Mouse (Mus musculus): ENCODE data around the gene Ttll11. TPM values are rescaled to one million over a fixed set of nuclear protein-coding genes. Genes with fewer than 3 reads are reported as not detected.

The Ttll11 gene
- polyA plus RNA-seq, 1 experiment from 2014 or later, result 2.1 TPM

DNA sequence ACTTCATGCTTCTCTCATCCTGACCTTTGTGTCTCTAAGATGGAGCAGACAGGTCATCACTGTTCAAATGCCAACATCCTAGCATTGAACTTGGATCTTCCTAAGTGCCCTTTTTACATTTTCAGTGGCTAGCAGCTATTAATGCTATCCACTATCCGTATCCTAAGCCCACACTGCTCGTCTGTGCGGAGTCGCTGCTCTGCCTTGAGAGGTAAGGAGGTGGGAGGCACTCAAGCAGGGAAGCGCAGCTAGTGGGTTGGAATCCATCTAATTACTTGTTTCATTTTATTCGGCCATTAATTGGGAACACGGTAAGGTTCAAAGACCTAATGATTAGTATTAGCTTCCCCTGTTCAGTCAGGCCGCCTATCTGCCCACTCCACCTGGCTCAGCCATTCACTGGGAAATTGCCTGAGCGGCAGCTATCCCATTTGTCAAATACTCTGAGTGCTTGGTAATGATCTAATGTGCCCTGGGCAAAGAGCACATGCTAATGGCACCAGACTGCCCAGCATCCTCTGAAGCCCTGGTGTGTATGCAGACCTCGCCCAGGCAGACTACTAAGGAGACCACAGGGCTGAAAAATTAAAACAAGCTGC, 130.0 kb downstream of the Ttll11 start:
- Histone ChIP-seq H3K27me3 (0 out of 2 replicates have a peak, but pooled peaks cover 5% of the 10 kb centered on the region), H3K36me3 (no peaks in the 10 kb centered on the region), H3K4me3 (no peak overlapping the region), H3K4me1 (peaks cover 13% of the 10 kb centered on the region), H3K9ac (no peak overlapping the region), H3K9me3 (no peaks in the 10 kb centered on the region), H3K4me2 (no peak overlapping the region), H3K27ac (no peak overlapping the region)
- no peak for ATAC-seq (ENCODE audit: insufficient number of reproducible peaks, insufficient read depth, low FRiP score, low TSS enrichment, low read depth)
- WGBS, result 52% methylated on average over 10 of the region's 10 CpGs

DNA sequence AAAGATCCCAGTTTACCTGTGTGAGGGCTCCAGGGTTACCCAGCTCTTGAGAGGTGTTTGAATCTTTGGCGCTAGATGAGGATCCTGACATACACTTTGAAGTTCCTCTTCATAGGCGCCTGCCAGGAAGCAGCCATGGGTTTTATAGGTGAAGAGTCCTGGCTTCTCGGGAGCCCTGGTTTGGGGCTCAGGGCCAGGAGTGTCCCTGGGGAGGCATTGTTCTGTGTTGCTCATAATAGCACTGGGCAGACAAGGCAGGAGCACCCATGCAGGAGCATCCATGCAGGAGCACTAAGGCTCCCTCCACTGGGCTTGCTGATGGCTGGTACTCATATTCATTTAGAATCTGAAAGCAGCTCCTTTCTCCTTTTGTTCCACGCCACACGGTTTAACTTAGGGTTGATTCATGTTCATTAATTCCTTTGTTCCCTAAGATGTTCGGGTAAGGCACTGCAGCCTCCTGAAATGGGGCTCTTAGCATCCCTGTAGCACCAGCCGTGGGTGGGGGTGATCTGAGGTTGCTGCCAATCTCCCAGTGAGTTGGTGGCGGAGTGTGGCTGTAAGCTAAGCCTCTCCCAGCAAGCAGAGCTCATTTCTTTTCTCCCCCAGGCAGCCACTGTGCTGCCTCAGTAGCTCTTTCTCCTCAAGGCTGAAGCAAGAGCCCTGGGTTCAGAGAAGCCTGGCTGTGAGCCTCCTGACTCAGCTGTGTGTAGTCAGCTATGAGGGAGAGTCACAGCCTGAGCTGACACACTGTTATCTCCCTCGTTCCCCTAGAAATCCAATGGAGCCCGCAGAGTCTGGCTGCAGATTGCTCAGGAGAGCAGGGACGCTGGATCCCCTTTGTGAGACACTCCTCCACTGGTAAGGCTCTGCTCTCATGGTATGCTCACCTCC, 133.9 kb downstream of the Ttll11 start:
- Histone ChIP-seq H3K4me3 (no peak overlapping the region), H3K27me3 (0 out of 2 replicates have a peak, but pooled peaks cover 5% of the 10 kb centered on the region), H3K9me3 (no peaks in the 10 kb centered on the region), H3K4me1 (peaks cover 30% of the 10 kb centered on the region), H3K36me3 (no peaks in the 10 kb centered on the region), H3K27ac (no peak overlapping the region), H3K4me2 (no peak overlapping the region), H3K9ac (no peak overlapping the region)
- WGBS, result 53% methylated on average over 11 of the region's 11 CpGs
- ATAC-seq (ENCODE audit: insufficient number of reproducible peaks, insufficient read depth, low FRiP score, low TSS enrichment, low read depth), result no peak

DNA sequence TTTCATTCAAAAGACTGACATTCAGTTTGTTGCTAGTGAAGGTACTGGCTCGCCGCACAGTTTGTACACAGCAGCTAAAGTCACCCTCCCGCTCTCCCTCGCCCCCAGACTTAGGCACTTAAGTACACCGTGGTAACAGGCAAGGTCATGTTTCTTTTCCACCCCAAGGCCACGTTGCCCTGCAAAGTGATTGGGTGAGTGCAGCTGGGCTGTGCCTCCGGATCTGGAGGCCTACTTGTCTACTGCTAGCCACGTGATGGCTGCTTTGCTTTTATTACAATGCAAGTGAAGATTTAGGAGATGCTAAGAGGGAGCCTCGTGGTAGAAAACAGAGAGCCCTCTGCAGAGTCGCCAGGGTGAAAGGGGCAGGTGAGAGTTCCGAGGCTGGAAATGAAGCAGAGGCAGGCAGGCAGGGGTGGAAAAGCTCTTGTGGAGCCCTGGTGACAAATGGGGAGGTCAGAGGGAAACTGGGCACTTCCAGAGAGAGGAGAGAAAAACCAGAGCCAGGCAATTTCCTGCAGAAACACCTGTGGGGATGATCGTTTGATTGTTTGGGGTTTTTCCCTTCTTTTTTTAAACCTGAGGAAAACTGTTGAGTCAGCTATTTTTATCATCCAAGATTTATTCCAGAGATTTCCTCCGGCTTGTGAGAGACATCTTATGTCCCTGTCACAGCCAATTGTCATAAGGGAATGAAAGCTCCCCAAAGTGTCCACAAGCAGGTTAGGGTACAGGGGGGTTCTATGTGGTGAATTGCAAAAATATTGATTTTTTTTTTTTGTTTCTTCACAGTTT, 135.6 kb downstream of the Ttll11 start:
- 15% methylated on average over 13 of the region's 13 CpGs for WGBS
- Histone ChIP-seq H3K4me2 (0 out of 2 replicates have a peak overlapping the region, but pooled peaks have one; percentile 11), H3K27me3 (peaks cover 3% of the 10 kb centered on the region; the same call in 1 of the 2 replicates), H3K36me3 (no peaks in the 10 kb centered on the region), H3K9me3 (no peaks in the 10 kb centered on the region), H3K4me3 (no peak overlapping the region), H3K4me1 (peaks cover 24% of the 10 kb centered on the region), H3K9ac (0 out of 2 replicates have a peak overlapping the region, but pooled peaks have one; percentile 46), H3K27ac (no peak overlapping the region)
- no peak for ATAC-seq (ENCODE audit: insufficient number of reproducible peaks, insufficient read depth, low FRiP score, low TSS enrichment, low read depth)

DNA sequence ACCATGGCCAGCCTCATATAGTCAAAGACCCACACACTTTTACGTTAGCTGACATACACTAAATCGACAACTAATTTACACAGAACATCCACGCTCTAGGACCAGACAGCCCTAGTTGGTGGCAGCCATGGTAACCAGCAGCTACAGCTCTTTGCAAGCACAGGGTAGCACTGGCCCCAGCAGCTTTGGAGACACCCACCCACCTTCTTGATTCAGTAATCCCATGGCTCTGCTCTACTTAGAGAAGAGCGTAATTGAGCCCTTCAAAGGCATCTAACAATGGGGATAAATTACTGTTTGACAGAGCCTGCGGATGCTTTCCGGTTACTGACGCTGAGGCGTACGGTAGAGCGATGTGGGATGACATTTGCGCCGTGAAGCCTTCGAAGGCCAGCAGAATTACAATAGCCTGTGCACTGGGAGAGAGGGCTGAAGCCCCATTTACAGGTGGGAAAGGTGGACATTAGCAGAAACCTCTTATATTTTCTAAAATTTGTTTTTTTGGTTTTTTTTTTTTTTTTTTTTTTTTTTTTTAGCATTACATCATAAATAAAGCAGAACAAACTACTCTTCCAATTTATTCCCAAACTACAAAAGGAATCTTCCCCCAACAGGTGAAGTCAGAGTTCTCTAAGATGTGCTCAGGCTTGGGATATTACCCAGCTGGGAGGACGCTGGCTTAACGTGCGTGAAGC, 136.8 kb downstream of the Ttll11 start:
- Histone ChIP-seq H3K4me2 (no peak overlapping the region), H3K4me1 (peaks cover 24% of the 10 kb centered on the region), H3K27me3 (peaks cover 3% of the 10 kb centered on the region; the same call in 1 of the 2 replicates), H3K27ac (no peak overlapping the region), H3K9ac (no peak overlapping the region), H3K9me3 (no peaks in the 10 kb centered on the region), H3K36me3 (no peaks in the 10 kb centered on the region), H3K4me3 (no peak overlapping the region)
- WGBS, result 80% methylated on average over 16 of the region's 16 CpGs
- ATAC-seq (ENCODE audit: insufficient number of reproducible peaks, insufficient read depth, low FRiP score, low TSS enrichment, low read depth), result no peak

DNA sequence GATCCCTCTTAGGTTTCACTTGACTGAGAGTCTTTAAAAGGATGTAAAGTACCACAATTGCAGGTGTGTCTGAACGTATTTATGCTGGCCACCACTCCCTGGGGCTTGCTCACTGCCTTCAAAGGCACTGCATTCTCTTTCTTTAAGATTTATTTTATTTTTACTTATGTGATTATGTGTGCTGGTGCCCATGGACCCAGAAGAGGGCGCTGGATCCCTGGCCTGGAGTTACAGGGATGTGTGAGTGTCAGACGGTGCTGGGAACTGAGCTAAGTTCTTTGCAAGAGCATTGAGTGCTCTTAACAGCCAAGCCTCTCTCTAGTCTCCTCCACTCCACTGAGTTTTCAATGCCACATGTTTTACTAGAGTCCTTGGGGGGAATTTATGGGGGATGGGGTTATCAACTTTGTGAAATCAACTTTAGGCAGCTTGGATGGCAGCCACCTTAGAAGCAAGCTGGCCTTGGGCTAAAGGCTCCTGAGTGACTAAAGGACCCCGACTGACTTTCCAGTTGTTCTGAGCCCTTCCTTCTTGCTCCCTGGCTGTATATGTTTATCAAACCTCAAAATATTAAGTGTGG, 137.8 kb downstream of the Ttll11 start:
- 54% methylated on average over 4 of the region's 4 CpGs for WGBS

DNA sequence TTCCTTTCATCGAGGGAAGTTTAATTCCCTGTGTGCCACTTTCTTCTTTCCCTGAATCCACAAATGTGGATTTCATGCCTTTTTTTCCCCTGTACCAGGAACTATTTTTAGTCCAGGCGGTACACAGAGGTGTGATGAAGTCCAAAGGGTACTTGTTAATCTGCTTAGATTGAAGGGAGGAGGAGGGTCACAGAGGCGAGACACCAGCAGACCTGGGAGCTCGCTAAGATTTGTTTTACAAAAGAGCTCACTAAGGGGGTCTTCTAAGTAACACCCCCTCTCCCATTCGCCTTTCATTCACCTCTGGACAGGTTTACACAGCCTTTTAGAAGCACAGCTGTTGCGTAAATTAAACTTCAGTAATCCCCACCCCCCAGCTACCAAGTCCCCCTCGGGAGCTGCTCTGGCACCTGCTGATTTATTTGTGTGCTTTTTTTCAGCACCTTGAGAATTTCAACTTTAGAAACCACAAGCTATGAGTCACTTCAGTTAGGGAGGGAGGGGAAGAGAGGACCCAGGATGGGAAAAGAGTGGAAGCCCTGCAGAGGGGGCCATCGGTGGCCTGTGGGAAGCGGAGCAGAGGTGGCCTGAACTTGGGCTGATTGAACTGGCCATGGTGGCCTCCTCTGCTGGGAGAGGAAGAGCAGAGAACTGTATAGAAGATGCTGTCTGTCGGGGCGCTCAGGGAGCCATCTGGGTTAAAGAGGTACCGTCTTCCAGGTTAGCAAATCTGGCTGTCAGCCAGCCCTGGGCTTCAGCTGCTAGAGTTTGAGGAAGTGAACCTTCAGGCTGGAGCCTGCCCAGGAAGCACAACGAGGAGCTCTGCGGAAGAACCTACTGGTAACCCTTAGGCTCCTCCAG, 138.5 kb downstream of the Ttll11 start:
- Histone ChIP-seq H3K9ac (no peak overlapping the region), H3K4me2 (no peak overlapping the region), H3K36me3 (no peaks in the 10 kb centered on the region), H3K4me3 (no peak overlapping the region), H3K4me1 (peaks cover 24% of the 10 kb centered on the region), H3K27me3 (peaks cover 3% of the 10 kb centered on the region; the same call in 1 of the 2 replicates), H3K9me3 (peaks cover 9% of the 10 kb centered on the region; the same call in 1 of the 2 replicates), H3K27ac (peak overlapping the region; percentile 52; the same call in 1 of the 2 replicates)
- WGBS, result 21% methylated on average over 14 of the region's 14 CpGs
- ATAC-seq (ENCODE audit: insufficient number of reproducible peaks, insufficient read depth, low FRiP score, low TSS enrichment, low read depth), result no peak

More for the DNA sequence above, 137.8 kb downstream of the Ttll11 start:
- ATAC-seq (ENCODE audit: insufficient number of reproducible peaks, insufficient read depth, low FRiP score, low TSS enrichment, low read depth), result no peak
- Histone ChIP-seq H3K27me3 (peaks cover 3% of the 10 kb centered on the region; the same call in 1 of the 2 replicates), H3K4me2 (no peak overlapping the region), H3K9ac (no peak overlapping the region), H3K4me1 (peaks cover 24% of the 10 kb centered on the region), H3K9me3 (peaks cover 5% of the 10 kb centered on the region; the same call in 1 of the 2 replicates), H3K36me3 (no peaks in the 10 kb centered on the region), H3K4me3 (no peak overlapping the region), H3K27ac (peak overlapping the region; percentile 52; the same call in 1 of the 2 replicates)

DNA sequence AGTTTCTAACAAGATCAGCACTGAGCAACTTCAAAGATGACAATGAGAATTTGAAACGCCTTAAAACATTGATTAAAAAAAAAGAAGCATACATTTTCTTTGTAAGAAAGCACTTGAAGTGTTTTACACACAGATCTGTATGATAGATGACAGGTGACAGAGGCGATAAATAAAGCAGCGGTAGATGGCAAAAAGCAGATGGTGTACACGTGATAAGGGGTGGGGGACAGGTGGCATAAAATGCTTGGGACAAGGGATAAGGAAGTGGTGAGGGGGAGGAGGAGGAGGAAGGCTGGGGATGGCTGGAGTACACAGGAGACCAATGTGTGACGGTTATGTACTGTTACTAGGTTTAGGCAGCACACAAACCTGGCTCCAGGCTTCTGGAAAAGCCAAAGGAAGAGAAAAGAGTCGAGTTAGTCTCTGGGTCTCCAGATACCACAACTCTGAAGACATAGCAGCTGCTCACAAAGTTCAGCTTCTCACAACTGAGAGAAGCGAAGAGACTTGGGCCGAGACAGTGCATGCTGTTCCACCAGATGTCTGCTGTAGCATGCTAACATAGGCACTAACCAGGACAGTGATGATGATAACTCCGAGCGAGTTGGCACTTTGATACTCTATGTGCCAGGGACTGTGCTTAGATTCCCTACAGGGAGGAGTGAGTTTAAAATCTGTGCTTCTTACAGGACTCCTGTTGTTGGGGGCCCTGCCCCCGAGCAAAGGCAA, 140.8 kb downstream of the Ttll11 start:
- ATAC-seq (ENCODE audit: insufficient number of reproducible peaks, insufficient read depth, low FRiP score, low TSS enrichment, low read depth), result no peak

DNA sequence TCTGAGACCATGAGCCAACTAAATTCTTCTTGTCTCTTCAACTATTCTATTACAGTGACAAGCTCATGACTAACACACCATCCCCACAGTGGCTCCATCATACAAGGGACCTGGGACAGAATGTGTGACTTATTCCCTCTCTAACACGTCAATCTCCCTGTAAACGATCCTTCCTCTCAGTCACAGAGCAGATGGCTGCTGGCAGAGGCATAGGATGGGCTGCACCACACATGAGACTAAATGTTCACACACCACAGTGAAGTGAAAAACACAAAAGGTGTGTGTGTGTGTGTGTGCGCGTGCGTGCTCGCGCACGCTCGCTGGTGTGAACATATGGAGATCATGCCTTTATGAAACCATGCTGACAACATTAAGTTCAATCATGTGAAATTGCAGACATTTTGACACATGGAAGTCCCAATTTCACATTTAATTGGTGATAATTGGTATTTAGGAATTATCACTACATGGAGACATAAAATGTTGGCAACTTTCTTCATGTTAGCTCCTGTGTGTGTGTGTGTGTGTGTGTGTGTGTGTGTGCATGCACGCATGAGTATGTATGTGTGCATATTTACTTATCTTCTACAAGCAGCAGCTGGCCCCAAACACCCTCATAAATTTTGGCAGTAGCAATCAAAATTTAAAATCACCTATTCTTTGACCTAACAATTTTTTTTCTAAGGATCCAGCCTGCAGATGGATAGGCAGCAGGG, 145.4 kb downstream of the Ttll11 start:
- Histone ChIP-seq H3K27me3 (no peaks in the 10 kb centered on the region; the same call in 1 of the 2 replicates), H3K4me3 (no peak overlapping the region), H3K9ac (no peak overlapping the region), H3K4me2 (no peak overlapping the region), H3K4me1 (peaks cover 35% of the 10 kb centered on the region), H3K9me3 (peaks cover 9% of the 10 kb centered on the region; the same call in 1 of the 2 replicates), H3K27ac (no peak overlapping the region), H3K36me3 (no peaks in the 10 kb centered on the region)
- 92% methylated on average over 10 of the region's 10 CpGs for WGBS
- ATAC-seq (ENCODE audit: insufficient number of reproducible peaks, insufficient read depth, low FRiP score, low TSS enrichment, low read depth), result no peak

More for the DNA sequence above, 140.8 kb downstream of the Ttll11 start:
- no peak overlapping the region for H3K9ac ChIP-seq
- no peaks in the 10 kb centered on the region for H3K36me3 ChIP-seq
- WGBS, result 81% methylated on average over 11 of the region's 11 CpGs
- H3K4me2 ChIP-seq, result no peak overlapping the region
- H3K27ac ChIP-seq, result no peak overlapping the region
- peaks cover 3% of the 10 kb centered on the region; the same call in 1 of the 2 replicates for H3K27me3 ChIP-seq
- H3K9me3 ChIP-seq, result peaks cover 9% of the 10 kb centered on the region; the same call in 1 of the 2 replicates
- H3K4me3 ChIP-seq, result no peak overlapping the region
- peaks cover 19% of the 10 kb centered on the region for H3K4me1 ChIP-seq

DNA sequence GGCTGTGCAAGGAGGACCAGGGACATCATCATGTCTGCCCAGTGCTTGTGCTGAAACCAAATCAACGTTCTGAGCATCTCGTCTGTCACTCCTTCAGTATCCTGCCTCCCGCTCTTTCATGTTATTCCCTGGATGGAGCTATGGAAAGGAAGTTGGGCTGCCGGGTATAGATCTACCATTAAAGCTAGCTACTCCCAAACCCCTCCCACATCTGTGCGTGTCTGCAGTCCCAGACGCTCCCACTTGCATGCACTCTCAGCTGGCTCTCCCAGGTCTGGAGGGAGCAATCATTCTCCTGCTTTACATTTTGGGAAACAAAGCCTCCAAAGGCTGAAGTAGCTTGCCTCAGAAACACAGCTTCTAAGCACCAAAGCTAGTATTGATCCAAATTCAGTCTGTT, 146.2 kb downstream of the Ttll11 start:
- H3K4me3 ChIP-seq, result no peak overlapping the region
- no peak overlapping the region for H3K27ac ChIP-seq
- peaks cover 9% of the 10 kb centered on the region; the same call in 1 of the 2 replicates for H3K9me3 ChIP-seq
- no peak overlapping the region for H3K4me2 ChIP-seq
- H3K9ac ChIP-seq, result no peak overlapping the region
- H3K4me1 ChIP-seq, result peaks cover 37% of the 10 kb centered on the region
- no peaks in the 10 kb centered on the region; the same call in 1 of the 2 replicates for H3K27me3 ChIP-seq
- ATAC-seq (ENCODE audit: insufficient number of reproducible peaks, insufficient read depth, low FRiP score, low TSS enrichment, low read depth), result no peak
- 54% methylated on average over 6 of the region's 6 CpGs for WGBS
- H3K36me3 ChIP-seq, result no peaks in the 10 kb centered on the region

All from embryonic facial prominence, embryonic 13.5 days (tissue).